Comparison of ENCODE assay signal across 9 mouse cellular contexts in the genomic region with DNA sequence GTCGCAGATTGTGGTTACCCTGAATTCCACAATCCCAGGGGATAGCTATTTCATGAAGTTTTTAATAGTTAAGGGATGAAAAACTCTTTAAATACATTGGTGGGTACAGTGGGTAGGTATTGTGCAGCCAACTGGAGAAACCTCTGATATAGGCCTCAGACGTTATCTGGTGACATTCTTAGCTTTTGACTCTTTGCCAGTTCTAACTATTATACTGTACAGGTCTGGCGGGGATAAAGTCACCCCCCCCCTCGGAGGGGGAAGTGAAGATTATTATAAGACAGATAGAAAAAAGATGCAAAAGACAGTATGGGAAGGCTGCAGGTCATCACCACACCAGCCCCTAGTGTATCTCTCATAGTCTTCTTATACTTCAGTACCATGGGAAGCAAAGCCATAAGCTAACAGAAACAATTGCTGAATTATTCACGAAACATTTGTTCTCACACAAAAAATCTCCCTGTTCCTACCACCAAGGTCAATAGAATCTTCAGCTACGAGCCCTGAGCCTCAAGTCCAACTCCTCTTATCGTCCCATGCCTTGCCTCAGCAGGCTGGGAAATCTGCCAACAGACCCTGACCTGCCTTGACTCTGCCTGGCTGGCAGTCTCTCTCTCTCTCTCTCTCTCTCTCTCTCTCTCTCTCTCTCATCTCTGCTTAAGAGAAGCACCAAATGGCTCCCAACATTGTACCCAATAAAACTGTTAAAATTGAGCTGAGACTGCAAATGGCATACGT. TPM values are rescaled to one million over a fixed set of nuclear protein-coding genes. Genes with fewer than 3 reads are reported as not detected.
DNase-seq lines count a peak whose midpoint lies in the region; ATAC-seq and TF ChIP-seq lines count a peak whose summit lies in the region.
"Had no signal": no experiment of that assay in that cellular context is flagged by ENCODE, and none has a peak within 500 bp of the region (broad histone marks: within the 10 kb centered on the region; RNA-seq: fewer than 3 reads in every experiment).

No protein-coding gene starts in this region.

- peaks cover 2% of the 10 kb centered on the region; the same call in 1 of the 2 replicates for H3K4me1 ChIP-seq in neural tube, embryonic 13.5 days (replicated peaks)
- peaks cover 10% of the 10 kb centered on the region; the same call in 1 of the 2 replicates for H3K4me1 ChIP-seq in midbrain, embryonic 13.5 days (replicated peaks)

- DNase-seq in neural tube, embryonic 10.5 days (ENCODE audit: extremely low spot score, low spot score) = no peak
- peak; percentile 46 for DNase-seq in brain, embryonic 14.5 days (ENCODE audit: low read depth)
- peak; percentile 60 to 67 for DNase-seq in heart, postnatal 10 days
- DNase-seq in testis, postnatal 10 days (ENCODE audit: low spot score) = peak; percentile 81
- DNase-seq in right cerebral cortex, adult 18-20 months = no peak

- H3K4me2 ChIP-seq in neural tube, embryonic 13.5 days = no peak overlapping the region
- no peak overlapping the region for H3K4me2 ChIP-seq in midbrain, embryonic 13.5 days (replicated peaks)

- no peak overlapping the region for H3K9ac ChIP-seq in neural tube, embryonic 13.5 days
- no peak overlapping the region for H3K9ac ChIP-seq in midbrain, embryonic 13.5 days (replicated peaks)

- WGBS in neural tube, embryonic 13.5 days = 77% methylated on average over 8 of the region's 8 CpGs
- 80% methylated on average over 8 of the region's 8 CpGs for WGBS in midbrain, embryonic 13.5 days

- no peak for TF ChIP-seq CTCF in brain, embryonic 14.5 days (IDR thresholded peaks at IDR 0.05; ENCODE audit: borderline replicate concordance, extremely low read depth, insufficient read depth, insufficient read length)

- TF ChIP-seq POLR2A in brain, embryonic 14.5 days (IDR thresholded peaks at IDR 0.05; ENCODE audit: borderline replicate concordance, extremely low read depth, insufficient read depth, insufficient read length, poor library complexity, severe bottlenecking) = no peak

- no peak for ATAC-seq in neural tube, embryonic 13.5 days (ENCODE audit: low read depth)
- ATAC-seq in midbrain, embryonic 13.5 days = no peak

- no peaks in the 10 kb centered on the region for H3K36me3 ChIP-seq in neural tube, embryonic 13.5 days
- no peaks in the 10 kb centered on the region for H3K36me3 ChIP-seq in midbrain, embryonic 13.5 days

- H3K27ac ChIP-seq in neural tube, embryonic 13.5 days (replicated peaks) = peak overlapping the region; percentile 64; the same call in 1 of the 2 replicates
- H3K27ac ChIP-seq in midbrain, embryonic 13.5 days = no peak overlapping the region

- no peak overlapping the region for H3K4me3 ChIP-seq in neural tube, embryonic 13.5 days
- H3K4me3 ChIP-seq in midbrain, embryonic 13.5 days (replicated peaks) = no peak overlapping the region

- intact Hi-C loops in heart, postnatal 10 days (cut with DNase I) = loop anchor here (10.0 kb wide), 1 partner anchor 439 kb away; no protein-coding TSS in a partner anchor

- no peaks in the 10 kb centered on the region for H3K27me3 ChIP-seq in neural tube, embryonic 13.5 days
- H3K27me3 ChIP-seq in midbrain, embryonic 13.5 days = no peaks in the 10 kb centered on the region

- H3K9me3 ChIP-seq in neural tube, embryonic 13.5 days = no peaks in the 10 kb centered on the region
- no peaks in the 10 kb centered on the region for H3K9me3 ChIP-seq in midbrain, embryonic 13.5 days

RNA-seq across cellular contexts. Expression of gene Oxa1l, which starts 27.0 kb away (rescaled TPM):
- 52.6 and 53.1 TPM in 2 replicates for polyA plus RNA-seq in neural tube, embryonic 13.5 days (2015; fragmentation: Nextera tagmentation; extraction: Ambion mirVana)
- 98.0 and 101 TPM in 2 replicates for polyA plus RNA-seq in brain, embryonic 14.5 days (2012; rRNA removed)
- 100 to 1,000 TPM; 121 to 125 TPM for total RNA-seq in heart, postnatal 10 days (2021)
- polyA plus RNA-seq in midbrain, embryonic 13.5 days (2015; fragmentation: Nextera tagmentation; extraction: Ambion mirVana) = 43.1 and 47.3 TPM in 2 replicates

RNA-seq across cellular contexts. Expression of gene Olfr49, which starts 48.9 kb away (rescaled TPM):
- polyA plus RNA-seq in neural tube, embryonic 13.5 days (2015; fragmentation: Nextera tagmentation; extraction: Ambion mirVana) = not detected in 2 replicates
- not detected in 2 replicates for polyA plus RNA-seq in brain, embryonic 14.5 days (2012; rRNA removed)
- not detected for total RNA-seq in heart, postnatal 10 days (2021)
- not detected in 2 replicates for polyA plus RNA-seq in midbrain, embryonic 13.5 days (2015; fragmentation: Nextera tagmentation; extraction: Ambion mirVana)
- polyA plus RNA-seq: liver, embryonic 16.5 days; neural tube, embryonic 14.5 days had no signal

Comparison
In these comparisons a context has a peak if more than half of its experiments do, and no peak if none do; other contexts are left out.
1. DNase-seq: peak in brain, embryonic 14.5 days (single experiment), heart, postnatal 10 days (2 of 2) and testis, postnatal 10 days (single experiment); none in neural tube, embryonic 10.5 days (single experiment) and right cerebral cortex, adult 18-20 months (single experiment).